Mouse (Mus musculus) liver (tissue): Measurements from ENCODE around the gene Gm10681.
"Not testable (repeated sequence)": the region's sequence is repeated elsewhere in the genome, so short reads cannot be mapped to it uniquely, and the experiment has no call there.

Source experiments
- DNase-seq: peaks from one replicate; pipeline ENCODE4 v3.0.0-alpha.2; 2020; ENCODE audit warnings: mixed read lengths

The Gm10681 gene

DNA sequence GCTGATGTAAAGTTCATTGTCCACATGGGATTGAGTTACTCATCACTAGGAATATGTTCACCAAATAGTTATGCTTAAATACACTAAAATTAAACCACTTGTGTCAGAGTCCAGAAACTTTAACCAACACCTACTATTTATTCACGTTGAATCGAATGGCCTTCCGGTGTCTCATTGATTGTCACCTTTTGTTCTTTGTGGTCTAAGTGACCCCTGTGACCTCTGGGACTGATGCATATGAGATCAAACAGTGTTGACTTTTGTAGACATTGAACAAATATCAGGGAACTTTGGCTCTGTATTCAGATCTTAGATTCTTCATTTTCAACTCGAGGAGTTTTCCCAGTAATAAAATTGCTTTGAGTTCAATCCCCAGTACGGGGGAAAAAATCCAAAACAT is 81.4 kb downstream of the Gm10681 start:
- not testable (repeated sequence) for DNase-seq
